Mouse (Mus musculus) ovary, postnatal 36 days (tissue): ENCODE data around the gene Sept7.
"Not testable (repeated sequence)": the region's sequence is repeated elsewhere in the genome, so short reads cannot be mapped to it uniquely, and the experiment has no call there.

Experiments used
- DNase-seq: peaks from one replicate; pipeline ENCODE4 v3.0.0; 2022; ENCODE audit warnings: low spot score, mixed read lengths

The Sept7 gene

DNA sequence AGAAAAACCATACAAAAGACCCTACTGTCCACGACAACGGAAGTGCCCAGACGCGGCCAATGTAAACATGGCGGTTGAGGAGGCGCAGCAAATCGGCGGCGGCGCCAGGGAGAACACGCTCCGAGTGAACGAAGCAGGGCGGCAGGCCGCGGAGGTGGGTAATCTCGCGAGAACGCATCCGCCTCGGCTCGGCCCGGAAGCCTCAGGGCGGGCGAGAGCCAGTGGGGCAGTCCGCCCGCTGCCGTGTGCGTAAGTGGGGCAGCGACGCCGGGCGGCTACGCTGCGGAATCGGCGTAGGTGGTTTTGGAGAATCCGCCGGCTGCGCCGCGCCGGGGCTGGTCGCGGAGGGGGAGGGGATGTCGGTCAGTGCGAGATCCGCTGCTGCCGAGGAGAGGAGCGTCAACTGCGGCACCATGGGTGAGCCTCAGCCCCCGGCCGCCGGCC lies at the start of gene Sept7:
Gene Sept7, plus strand, starts transcription at position 157 of the 444 bp plus-strand sequence.
- DNase-seq = peak; percentile 99

GRCm38 (mm10) chr9:25208087-25208803 lies 44.0 kb upstream of the Sept7 start:
- no peak for DNase-seq

DNA sequence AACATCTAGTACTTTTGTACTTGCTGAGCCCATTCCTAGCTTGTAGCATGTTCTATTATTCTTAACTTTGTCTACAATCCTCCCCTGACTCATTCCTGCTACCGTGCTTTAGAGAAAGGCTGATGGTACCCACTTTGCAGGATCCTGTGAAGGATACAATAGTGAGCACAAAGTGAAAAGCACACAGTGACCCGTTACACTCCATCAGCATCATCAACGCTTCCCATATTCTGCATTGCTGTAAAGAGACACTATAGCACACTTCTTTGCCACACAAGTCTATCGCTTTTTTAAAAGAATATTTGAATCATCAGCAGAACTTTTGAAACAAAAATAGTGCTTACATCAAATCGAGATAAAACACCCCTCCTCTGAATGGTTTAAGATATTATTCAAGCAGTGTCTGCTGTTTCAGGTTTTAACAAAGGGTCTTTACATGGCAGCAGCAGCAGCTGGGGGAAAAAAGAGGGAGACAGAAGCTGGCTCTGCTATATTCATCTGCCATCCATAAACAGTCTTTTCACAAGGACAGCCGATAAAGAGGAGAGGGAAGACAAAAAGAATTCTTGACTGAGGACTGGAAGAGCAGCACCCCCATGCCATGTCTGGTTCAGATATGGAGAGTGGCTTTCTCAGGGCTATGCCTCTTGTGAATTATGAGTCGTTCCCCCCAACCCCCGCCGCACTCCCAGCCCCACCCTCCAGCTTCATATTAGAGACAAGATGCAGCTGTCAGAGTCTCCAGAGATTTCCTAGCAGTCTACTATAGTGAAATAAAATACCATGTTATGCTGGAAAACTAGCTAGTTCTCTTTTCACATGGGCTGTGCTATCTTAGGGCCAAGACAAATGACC lies 39.7 kb upstream of the Sept7 start:
- no peak for DNase-seq

- DNase-seq = no peak
Observed at GRCm38 (mm10) chr9:25213164-25213557, 39.1 kb upstream of the Sept7 start.

- DNase-seq = no peak
Observed at GRCm38 (mm10) chr9:25215411-25215810, 36.8 kb upstream of the Sept7 start.

DNA sequence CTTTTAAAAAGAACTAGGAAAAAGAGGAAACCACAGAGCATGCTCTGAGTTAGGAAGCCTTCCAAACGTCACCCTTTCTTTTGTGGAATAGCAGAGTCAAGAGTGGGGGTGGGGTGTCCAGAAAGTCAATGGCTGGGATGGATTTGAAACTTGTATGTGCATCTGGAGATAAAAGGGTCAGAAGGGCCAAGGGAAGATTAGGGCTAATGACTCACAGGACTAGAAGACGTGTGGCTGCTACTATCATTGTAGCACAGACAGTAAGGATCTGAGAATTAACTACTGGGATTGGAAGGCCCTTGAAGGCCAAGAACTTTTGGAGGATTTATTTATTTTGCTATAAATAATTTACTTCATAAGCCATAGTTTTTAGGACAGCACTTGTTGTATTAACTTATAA lies 36.0 kb upstream of the Sept7 start:
- DNase-seq = no peak

GRCm38 (mm10) chr9:25218954-25219353 lies 33.3 kb upstream of the Sept7 start:
- no peak for DNase-seq

DNA sequence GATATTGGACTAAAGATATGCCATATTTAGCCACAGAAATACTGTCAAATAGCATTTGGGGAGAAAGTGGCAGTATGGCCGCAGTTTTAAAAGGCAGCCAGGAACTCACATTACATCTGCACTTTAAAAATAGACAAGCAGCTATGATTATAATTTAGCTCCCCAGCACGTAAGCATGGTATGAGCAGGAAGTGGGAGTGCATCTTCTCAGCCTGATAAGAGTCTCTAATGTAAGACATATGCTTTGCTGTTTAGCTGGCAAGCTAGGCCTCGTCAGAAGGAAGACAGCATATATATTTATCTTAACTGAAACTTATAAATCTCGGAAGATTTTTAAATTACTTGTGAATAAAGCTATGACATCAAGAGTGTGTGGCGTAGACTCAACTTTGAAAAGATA lies 32.4 kb upstream of the Sept7 start:
- no peak for DNase-seq

DNA sequence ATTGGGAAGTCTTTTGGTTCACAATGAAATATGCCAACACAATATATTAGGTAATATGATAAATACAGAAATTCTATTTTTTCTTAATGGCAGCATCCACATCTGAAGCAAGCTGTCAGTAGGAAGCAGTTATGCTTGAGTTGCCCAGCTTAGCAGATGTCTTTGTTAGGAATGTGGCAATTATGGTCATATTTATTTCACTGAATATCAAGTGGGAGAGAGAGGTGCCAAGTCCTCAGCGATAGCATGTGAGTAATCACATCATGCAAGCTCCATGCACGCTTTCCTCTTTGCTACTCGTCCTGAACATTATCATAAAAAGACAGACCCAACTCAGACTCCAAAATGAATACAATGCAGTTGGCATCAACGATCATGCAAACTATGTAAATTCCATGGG lies 27.3 kb upstream of the Sept7 start:
- no peak for DNase-seq

- no peak for DNase-seq
Observed at GRCm38 (mm10) chr9:25229740-25230139, 22.5 kb upstream of the Sept7 start.

DNA sequence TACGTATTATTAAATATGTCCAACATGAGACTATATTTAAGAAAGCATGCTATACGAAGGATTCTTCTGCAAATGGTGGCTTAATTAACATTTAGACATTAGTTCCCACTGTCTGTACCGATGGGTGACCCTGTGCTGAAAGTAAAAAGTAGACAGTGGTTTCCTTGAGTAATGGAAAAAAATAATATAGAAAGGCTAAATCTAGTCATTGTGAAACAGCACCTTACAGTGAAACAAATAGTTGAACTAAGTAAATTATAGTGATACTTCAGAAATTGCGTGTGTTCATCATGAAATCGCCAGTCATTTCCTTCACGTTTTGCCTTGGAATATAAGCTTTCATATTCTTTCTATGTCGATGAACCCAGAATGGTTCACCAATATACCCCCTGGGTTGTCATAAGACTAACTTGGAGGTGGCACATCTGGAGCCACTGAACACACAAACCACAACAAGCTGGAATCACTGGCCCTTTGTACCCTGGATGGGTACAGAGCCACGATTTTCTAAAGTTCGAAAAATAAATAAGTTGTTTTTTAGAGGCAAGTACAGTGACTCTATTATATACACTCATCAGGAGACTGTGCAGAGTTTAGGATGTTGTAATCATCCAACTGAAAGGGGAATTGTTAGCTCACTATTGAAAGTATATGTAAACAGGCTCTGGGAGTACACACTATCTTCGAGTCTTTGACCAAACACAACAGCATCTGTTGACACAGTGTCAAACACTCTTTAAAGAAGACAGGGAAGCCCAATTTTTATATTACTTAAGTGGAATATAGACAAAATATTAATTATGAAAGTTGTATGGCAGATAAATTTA lies 21.8 kb upstream of the Sept7 start:
- no peak for DNase-seq

GRCm38 (mm10) chr9:25241065-25241464 lies 11.2 kb upstream of the Sept7 start:
- no peak for DNase-seq

DNA sequence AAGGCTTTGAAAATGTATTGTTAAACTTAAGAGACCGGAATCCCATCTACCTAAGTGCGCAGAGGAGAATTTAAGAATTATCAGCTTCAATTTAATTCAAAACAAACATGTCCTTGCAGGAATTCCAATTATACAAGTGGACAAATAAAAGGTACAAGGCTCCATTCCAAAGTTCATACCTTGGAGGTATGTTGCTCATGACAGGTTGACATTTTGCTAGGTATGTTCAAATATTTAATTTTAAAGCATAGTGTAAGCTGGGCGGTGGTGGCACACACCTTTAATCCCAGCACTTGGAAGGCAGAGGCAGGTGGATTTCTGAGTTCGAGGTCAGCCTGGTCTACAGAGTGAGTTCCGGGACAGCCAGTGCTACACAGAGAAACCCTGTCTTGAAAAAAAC lies 10.5 kb upstream of the Sept7 start:
- DNase-seq = not testable (repeated sequence)

DNA sequence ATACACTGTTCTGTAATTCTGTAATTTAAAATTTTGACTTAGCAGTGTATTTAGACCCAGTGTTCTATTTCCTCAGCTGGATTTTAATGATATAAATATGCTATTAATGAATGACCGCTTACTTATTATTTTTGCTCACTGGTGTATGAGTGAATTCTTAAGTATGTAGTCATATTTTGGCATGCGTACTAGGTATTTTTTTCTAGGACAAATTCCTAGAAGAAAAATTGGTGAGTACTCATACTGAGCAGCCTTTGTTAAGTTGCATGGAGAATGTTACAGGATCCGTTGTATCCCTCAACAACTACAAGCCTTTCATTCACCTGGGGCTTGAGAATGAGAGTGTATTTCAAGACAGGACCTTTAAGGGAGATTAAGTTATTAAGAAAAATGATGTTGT lies 10.0 kb upstream of the Sept7 start:
- no peak for DNase-seq

DNA sequence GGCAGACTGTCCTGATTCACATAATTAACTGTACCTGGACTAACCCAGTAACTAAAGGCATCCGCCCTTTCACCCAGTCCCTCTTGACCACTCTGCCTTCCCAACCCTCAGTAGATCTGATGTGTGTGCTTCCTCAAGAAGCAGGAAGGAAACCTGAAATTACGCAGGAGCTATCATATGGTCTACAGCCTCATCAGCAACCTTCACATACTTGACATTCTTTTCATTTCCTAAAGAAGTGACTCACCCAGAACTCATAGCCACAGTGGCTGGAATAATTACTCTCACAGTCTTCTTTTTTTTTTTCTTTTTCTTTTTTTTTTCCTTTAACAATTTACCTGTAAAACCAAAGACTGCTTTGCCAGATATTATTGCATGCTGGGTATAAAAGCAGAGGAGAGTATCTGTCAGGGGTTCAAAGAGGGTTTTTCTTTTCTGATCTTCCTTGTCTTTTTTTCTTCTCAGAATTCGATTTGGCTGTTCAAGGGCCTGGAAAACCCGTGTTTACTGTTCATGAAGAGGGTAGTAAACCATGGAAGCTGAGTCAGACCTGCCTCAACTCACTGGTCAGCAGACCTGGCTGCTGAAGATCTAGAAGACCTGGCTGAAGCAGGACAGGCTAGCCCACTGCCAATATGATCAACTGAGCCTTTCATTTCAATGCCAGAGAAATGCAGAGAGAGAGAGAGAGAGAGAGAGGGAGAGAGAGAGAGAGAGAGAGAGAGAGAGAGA lies 8.1 kb upstream of the Sept7 start:
- no peak for DNase-seq

- no peak for DNase-seq
Observed at GRCm38 (mm10) chr9:25245125-25245524, 7.1 kb upstream of the Sept7 start.

- no peak for DNase-seq
Observed at GRCm38 (mm10) chr9:25246508-25246907, 5.7 kb upstream of the Sept7 start.

DNA sequence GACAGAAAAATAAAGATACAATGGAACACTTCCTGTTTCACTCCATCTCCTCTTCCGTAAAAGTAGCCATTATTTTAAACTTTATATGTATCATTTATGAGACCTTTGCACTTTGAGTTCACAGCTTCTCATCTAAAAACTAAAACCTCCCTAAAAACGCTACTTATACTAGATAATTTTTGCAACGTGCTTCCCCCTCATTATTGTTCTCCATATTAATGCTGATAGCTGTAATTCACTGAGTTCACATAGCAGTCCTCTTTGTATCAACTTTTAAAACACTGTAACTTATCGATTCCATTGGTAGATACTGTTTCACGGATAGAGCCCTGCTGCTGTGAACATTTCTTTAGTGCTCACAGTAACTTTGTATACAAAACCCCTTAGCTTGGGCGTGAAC lies 1.1 kb upstream of the Sept7 start:
- DNase-seq = no peak

GRCm38 (mm10) chr9:25251611-25252282 lies 492 bp upstream of the Sept7 start:
- DNase-seq = peak; percentile 89

DNA sequence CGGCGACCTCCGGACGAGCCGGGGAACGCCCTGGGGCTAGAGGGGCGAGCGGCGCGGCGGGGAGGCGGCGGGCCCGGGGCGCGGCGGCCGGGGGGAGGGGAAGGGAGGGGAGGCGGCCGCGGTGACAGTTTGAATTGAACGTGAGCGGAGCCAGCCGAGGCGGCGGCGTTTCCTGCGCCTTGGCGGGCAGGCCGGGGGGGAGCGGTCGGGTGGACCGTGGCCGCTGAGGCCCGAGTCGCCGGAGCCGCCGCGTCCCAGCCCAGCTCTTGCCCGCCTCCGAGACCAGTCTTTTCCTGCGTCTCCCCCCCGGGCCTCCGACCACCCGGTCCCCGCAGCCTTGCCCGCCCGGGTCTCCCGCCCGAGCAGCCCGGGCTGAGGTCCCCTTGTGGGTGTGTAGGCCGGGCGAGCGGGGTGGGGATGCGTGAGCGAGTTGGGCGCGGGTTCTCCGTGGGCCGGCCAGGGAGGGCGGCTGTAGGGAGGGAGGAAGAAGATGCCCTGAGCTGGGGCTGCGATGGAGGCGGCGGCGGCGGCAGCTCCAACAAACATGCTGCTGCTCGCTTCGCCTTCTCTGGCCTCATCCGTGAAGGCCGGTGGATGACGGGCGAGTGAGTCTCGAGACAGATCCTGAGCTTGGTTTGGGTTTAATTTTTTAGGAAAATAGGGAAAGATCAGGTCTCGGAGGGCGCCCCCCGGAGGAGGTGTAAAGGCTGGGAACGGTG lies 679 bp downstream of the Sept7 start:
- DNase-seq = peak; percentile 59

GRCm38 (mm10) chr9:25253478-25253824 lies 1.2 kb downstream of the Sept7 start:
- no peak for DNase-seq
